Mouse (Mus musculus): ENCODE results near the gene Gm10638.

Gene Gm10638

GRCm38 (mm10) chr8:86735446-86736111 lies 9.9 kb upstream of the Gm10638 start:
- no peak for DNase-seq (ENCODE audit: low spot score in 2 of 2)

GRCm38 (mm10) chr8:86740899-86741298 lies 4.6 kb upstream of the Gm10638 start:
- no peak for DNase-seq (ENCODE audit: low spot score in 2 of 2)

GRCm38 (mm10) chr8:86741627-86742026 lies 3.9 kb upstream of the Gm10638 start:
- DNase-seq (ENCODE audit: low spot score in 2 of 2): no peak

GRCm38 (mm10) chr8:86742605-86743345 lies 2.7 kb upstream of the Gm10638 start:
- no peak for DNase-seq (ENCODE audit: low spot score in 2 of 2)

- no peak for DNase-seq (ENCODE audit: low spot score in 2 of 2)
Measured at GRCm38 (mm10) chr8:86744313-86745220, 932 bp upstream of the Gm10638 start.

- peak; percentile 93 to 96 for DNase-seq (ENCODE audit: low spot score in 2 of 2)
Measured at GRCm38 (mm10) chr8:86745935-86746441, 489 bp downstream of the Gm10638 start.

- DNase-seq (ENCODE audit: low spot score in 2 of 2): no peak
Measured at GRCm38 (mm10) chr8:86746511-86746910, 1.0 kb downstream of the Gm10638 start.

- no peak for DNase-seq (ENCODE audit: low spot score in 2 of 2)
Measured at GRCm38 (mm10) chr8:86749842-86750241, 4.3 kb downstream of the Gm10638 start.

- DNase-seq (ENCODE audit: low spot score in 2 of 2): no peak
Measured at GRCm38 (mm10) chr8:86756948-86757733, 11.6 kb downstream of the Gm10638 start.

- DNase-seq (ENCODE audit: low spot score in 2 of 2): no peak
Measured at GRCm38 (mm10) chr8:86758651-86759050, 13.2 kb downstream of the Gm10638 start.

GRCm38 (mm10) chr8:86759090-86759491 lies 13.6 kb downstream of the Gm10638 start:
- no peak for DNase-seq (ENCODE audit: low spot score in 2 of 2)

GRCm38 (mm10) chr8:86760746-86761145 lies 15.2 kb downstream of the Gm10638 start:
- no peak for DNase-seq (ENCODE audit: low spot score in 2 of 2)

- DNase-seq (ENCODE audit: low spot score in 2 of 2): no peak
Measured at GRCm38 (mm10) chr8:86762806-86763205, 17.3 kb downstream of the Gm10638 start.

- DNase-seq (ENCODE audit: low spot score in 2 of 2): peak; percentile 17 to 29
Measured at GRCm38 (mm10) chr8:86765155-86765554, 19.7 kb downstream of the Gm10638 start.

- no peak for DNase-seq (ENCODE audit: low spot score in 2 of 2)
Measured at GRCm38 (mm10) chr8:86765669-86766068, 20.2 kb downstream of the Gm10638 start.

GRCm38 (mm10) chr8:86766548-86767211 lies 21.2 kb downstream of the Gm10638 start:
- DNase-seq (ENCODE audit: low spot score in 2 of 2): no peak

- DNase-seq (ENCODE audit: low spot score in 2 of 2): no peak
Measured at GRCm38 (mm10) chr8:86768499-86768898, 23.0 kb downstream of the Gm10638 start.

GRCm38 (mm10) chr8:86769945-86770715 lies 24.6 kb downstream of the Gm10638 start:
- no peak for DNase-seq (ENCODE audit: low spot score in 2 of 2)

- no peak for DNase-seq (ENCODE audit: low spot score in 2 of 2)
Measured at GRCm38 (mm10) chr8:86779207-86779606, 33.7 kb downstream of the Gm10638 start.

- no peak for DNase-seq (ENCODE audit: low spot score in 2 of 2)
Measured at GRCm38 (mm10) chr8:86781094-86781493, 35.6 kb downstream of the Gm10638 start.

Data from spleen, postnatal 14 days (tissue).